Mouse (Mus musculus) 3T3-L1 (cell line): ENCODE results near the gene Arhgap25.
"Not testable (repeated sequence)": the region's sequence is repeated elsewhere in the genome, so short reads cannot be mapped to it uniquely, and the experiment has no call there.

ENCODE experiments used
- DNase-seq: peaks from one replicate; pipeline ENCODE4 v3.0.0-alpha.2; 2015; ENCODE audit warnings: low read depth, low spot score

Arhgap25 gene

GRCm38 (mm10) chr6:87536270-87536669 lies 3.2 kb upstream of the Arhgap25 start:
- no peak for DNase-seq

- DNase-seq: no peak
These were observed 2.6 kb upstream of the Arhgap25 start for GRCm38 (mm10) chr6:87535651-87536050.

- peak; percentile 34 for DNase-seq
These were observed 2.0 kb upstream of the Arhgap25 start for GRCm38 (mm10) chr6:87534855-87535575.

GRCm38 (mm10) chr6:87531456-87532015 lies 1.5 kb downstream of the Arhgap25 start:
- peak; percentile 47 for DNase-seq

- DNase-seq: no peak
These were observed 2.7 kb downstream of the Arhgap25 start for GRCm38 (mm10) chr6:87530386-87530785.

- no peak for DNase-seq
These were observed 5.1 kb downstream of the Arhgap25 start for GRCm38 (mm10) chr6:87527846-87528557.

- DNase-seq: no peak
These were observed 5.7 kb downstream of the Arhgap25 start for GRCm38 (mm10) chr6:87527366-87527765.

- DNase-seq: no peak
These were observed 7.9 kb downstream of the Arhgap25 start for GRCm38 (mm10) chr6:87525126-87525525.

GRCm38 (mm10) chr6:87524281-87524680 lies 8.8 kb downstream of the Arhgap25 start:
- no peak for DNase-seq

GRCm38 (mm10) chr6:87523736-87524135 lies 9.3 kb downstream of the Arhgap25 start:
- no peak for DNase-seq

- no peak for DNase-seq
These were observed 10.0 kb downstream of the Arhgap25 start for GRCm38 (mm10) chr6:87523085-87523484.

GRCm38 (mm10) chr6:87522236-87522635 lies 10.8 kb downstream of the Arhgap25 start:
- DNase-seq: peak; percentile 76

- DNase-seq: not testable (repeated sequence)
These were observed 11.4 kb downstream of the Arhgap25 start for GRCm38 (mm10) chr6:87521705-87522104.

GRCm38 (mm10) chr6:87520572-87520971 lies 12.5 kb downstream of the Arhgap25 start:
- DNase-seq: no peak

- no peak for DNase-seq
These were observed 13.2 kb downstream of the Arhgap25 start for GRCm38 (mm10) chr6:87519809-87520208.

- no peak for DNase-seq
These were observed 14.4 kb downstream of the Arhgap25 start for GRCm38 (mm10) chr6:87518622-87519021.

- DNase-seq: no peak
These were observed 15.2 kb downstream of the Arhgap25 start for GRCm38 (mm10) chr6:87517753-87518409.

GRCm38 (mm10) chr6:87514321-87514720 lies 18.7 kb downstream of the Arhgap25 start:
- DNase-seq: no peak

GRCm38 (mm10) chr6:87513046-87513767 lies 19.9 kb downstream of the Arhgap25 start:
- DNase-seq: peak; percentile 86

- peak; percentile 91 for DNase-seq
These were observed 22.1 kb downstream of the Arhgap25 start for GRCm38 (mm10) chr6:87510999-87511398.

- no peak for DNase-seq
These were observed 23.3 kb downstream of the Arhgap25 start for GRCm38 (mm10) chr6:87509806-87510205.
